Mouse (Mus musculus): Measurements from ENCODE around the gene Ipo9.

Gene Ipo9

GRCm38 (mm10) chr1:135429901-135430668 lies at the start of gene Ipo9:
Gene Ipo9 (minus strand): TSS chr1:135430499.
- H3K4me3 ChIP-seq (replicated peaks; ENCODE audit: low read length): peak within 1 kb of the TSS; percentile 98

DNA sequence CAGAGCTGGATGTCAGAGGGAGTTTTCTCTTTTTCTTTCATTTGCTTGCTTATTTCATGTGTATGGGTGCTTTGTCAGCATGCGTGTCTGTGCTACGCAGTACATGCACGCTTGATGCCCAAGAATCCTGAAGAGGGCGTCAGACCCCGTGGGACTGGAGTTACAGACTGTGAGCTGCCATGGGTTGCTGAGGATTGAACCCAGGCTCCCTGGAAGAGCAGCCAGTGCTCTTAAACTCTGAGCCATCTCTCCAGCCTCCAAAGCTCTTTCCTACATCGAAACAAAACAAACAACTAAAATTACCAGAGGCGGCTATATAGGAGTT lies 45.2 kb upstream of the Ipo9 start:
- H3K9me3 ChIP-seq (ENCODE audit: low read length): no peaks in the 10 kb centered on the region
- peaks cover 42% of the 10 kb centered on the region for H3K4me1 ChIP-seq (replicated peaks; ENCODE audit: low read depth, low read length)
- TF ChIP-seq CTCF (conservative IDR thresholded peaks at IDR 0.05; ENCODE audit: low read length) (no peak), NANOG (IDR thresholded peaks at IDR 0.05; ENCODE audit: borderline replicate concordance, low read length) (no peak), POU5F1 (IDR thresholded peaks at IDR 0.05; ENCODE audit: borderline replicate concordance, low read length) (no peak)
- H3K4me3 ChIP-seq (replicated peaks; ENCODE audit: low read length): no peak overlapping the region
- H3K27me3 ChIP-seq (ENCODE audit: insufficient read depth, low read length): peaks cover 4% of the 10 kb centered on the region; the same call in 1 of the 2 replicates
- peaks cover 16% of the 10 kb centered on the region for H3K36me3 ChIP-seq (ENCODE audit: insufficient read depth, low read length)

More at GRCm38 (mm10) chr1:135429901-135430668, at the start of gene Ipo9:
- H3K27me3 ChIP-seq (ENCODE audit: insufficient read depth, low read length): no peaks in the 10 kb centered on the region
- H3K36me3 ChIP-seq (ENCODE audit: insufficient read depth, low read length): peaks cover 25% of the 10 kb centered on the region
- no peak for TF ChIP-seq NANOG (IDR thresholded peaks at IDR 0.05; ENCODE audit: borderline replicate concordance, low read length)
- H3K4me1 ChIP-seq (replicated peaks; ENCODE audit: low read depth, low read length): peaks cover 27% of the 10 kb centered on the region
- no peaks in the 10 kb centered on the region for H3K9me3 ChIP-seq (ENCODE audit: low read length)

GRCm38 (mm10) chr1:135474861-135475570 lies 44.7 kb upstream of the Ipo9 start:
- TF ChIP-seq NANOG (IDR thresholded peaks at IDR 0.05; ENCODE audit: borderline replicate concordance, low read length) (no peak), POU5F1 (IDR thresholded peaks at IDR 0.05; ENCODE audit: borderline replicate concordance, low read length) (no peak), CTCF (conservative IDR thresholded peaks at IDR 0.05; ENCODE audit: low read length) (no peak)
- peaks cover 10% of the 10 kb centered on the region; the same call in 1 of the 2 replicates for H3K27me3 ChIP-seq (ENCODE audit: insufficient read depth, low read length)
- H3K4me1 ChIP-seq (replicated peaks; ENCODE audit: low read depth, low read length): peaks cover 47% of the 10 kb centered on the region
- no peaks in the 10 kb centered on the region for H3K9me3 ChIP-seq (ENCODE audit: low read length)
- H3K4me3 ChIP-seq (replicated peaks; ENCODE audit: low read length): no peak overlapping the region
- peaks cover 21% of the 10 kb centered on the region for H3K36me3 ChIP-seq (ENCODE audit: insufficient read depth, low read length)

DNA sequence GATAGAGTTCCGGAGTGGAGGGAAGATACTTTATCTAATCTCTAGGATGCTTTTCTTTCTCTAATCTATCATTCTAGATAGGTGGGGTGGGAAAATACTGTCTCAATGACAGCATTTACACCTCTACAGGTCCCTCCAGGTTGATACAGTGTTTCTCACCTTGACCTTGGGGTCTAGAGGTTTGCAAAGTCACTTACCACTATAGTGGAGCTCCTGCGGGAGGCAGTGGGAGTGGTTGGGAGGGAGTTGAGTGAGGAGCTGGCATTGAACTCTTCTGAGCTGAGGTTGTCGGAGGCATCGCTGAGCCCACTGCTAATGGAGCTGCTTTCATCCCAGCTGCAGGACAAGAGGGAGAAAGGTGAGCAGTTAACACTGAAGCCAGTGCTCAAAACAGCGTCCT lies 42.2 kb upstream of the Ipo9 start:
- Histone ChIP-seq H3K27me3 (ENCODE audit: insufficient read depth, low read length) (peaks cover 10% of the 10 kb centered on the region), H3K36me3 (ENCODE audit: insufficient read depth, low read length) (peaks cover 31% of the 10 kb centered on the region), H3K4me3 (replicated peaks; ENCODE audit: low read length) (no peak overlapping the region), H3K9me3 (ENCODE audit: low read length) (no peaks in the 10 kb centered on the region), H3K4me1 (replicated peaks; ENCODE audit: low read depth, low read length) (peaks cover 50% of the 10 kb centered on the region)
- TF ChIP-seq CTCF (conservative IDR thresholded peaks at IDR 0.05; ENCODE audit: low read length) (no peak), POU5F1 (IDR thresholded peaks at IDR 0.05; ENCODE audit: borderline replicate concordance, low read length) (no peak), NANOG (IDR thresholded peaks at IDR 0.05; ENCODE audit: borderline replicate concordance, low read length) (no peak)

DNA sequence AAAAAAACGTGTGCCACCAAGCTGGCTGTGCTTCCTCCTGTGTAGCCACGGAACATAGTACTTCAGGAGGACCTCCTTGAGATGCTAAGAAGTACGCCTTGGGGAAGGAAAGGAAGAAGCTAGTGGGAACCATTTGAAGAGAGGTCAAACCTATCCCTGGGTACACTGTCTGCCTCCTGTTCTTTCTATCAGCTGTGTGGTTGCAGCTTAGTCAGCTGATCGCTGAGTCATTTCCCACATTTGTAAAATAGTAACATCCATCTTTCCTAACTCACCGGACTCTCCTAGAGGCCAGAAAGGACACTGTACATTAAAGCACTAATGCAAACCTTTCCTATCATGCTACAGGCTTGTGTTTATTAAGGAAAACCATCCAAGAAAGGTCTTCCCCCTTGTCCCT lies 41.4 kb upstream of the Ipo9 start:
- Histone ChIP-seq H3K27me3 (ENCODE audit: insufficient read depth, low read length) (peaks cover 10% of the 10 kb centered on the region), H3K36me3 (ENCODE audit: insufficient read depth, low read length) (peaks cover 35% of the 10 kb centered on the region), H3K4me1 (replicated peaks; ENCODE audit: low read depth, low read length) (peaks cover 58% of the 10 kb centered on the region), H3K4me3 (replicated peaks; ENCODE audit: low read length) (0 out of 2 replicates have a peak overlapping the region, but pooled peaks have one; percentile 5), H3K9me3 (ENCODE audit: low read length) (no peaks in the 10 kb centered on the region)
- TF ChIP-seq NANOG (IDR thresholded peaks at IDR 0.05; ENCODE audit: borderline replicate concordance, low read length): no peak

- Histone ChIP-seq H3K4me3 (replicated peaks; ENCODE audit: low read length) (no peak overlapping the region), H3K4me1 (replicated peaks; ENCODE audit: low read depth, low read length) (peaks cover 70% of the 10 kb centered on the region), H3K27me3 (ENCODE audit: insufficient read depth, low read length) (peaks cover 10% of the 10 kb centered on the region), H3K9me3 (ENCODE audit: low read length) (no peaks in the 10 kb centered on the region), H3K36me3 (ENCODE audit: insufficient read depth, low read length) (peaks cover 42% of the 10 kb centered on the region)
- no peak for TF ChIP-seq NANOG (IDR thresholded peaks at IDR 0.05; ENCODE audit: borderline replicate concordance, low read length)
Observed at GRCm38 (mm10) chr1:135470546-135470945, 40.2 kb upstream of the Ipo9 start.

GRCm38 (mm10) chr1:135467462-135467861 lies 37.2 kb upstream of the Ipo9 start:
- H3K36me3 ChIP-seq (ENCODE audit: insufficient read depth, low read length): peaks cover 73% of the 10 kb centered on the region
- H3K9me3 ChIP-seq (ENCODE audit: low read length): no peaks in the 10 kb centered on the region
- peaks cover 12% of the 10 kb centered on the region for H3K27me3 ChIP-seq (ENCODE audit: insufficient read depth, low read length)
- H3K4me1 ChIP-seq (replicated peaks; ENCODE audit: low read depth, low read length): peaks cover 68% of the 10 kb centered on the region
- H3K4me3 ChIP-seq (replicated peaks; ENCODE audit: low read length): no peak overlapping the region
- no peak for TF ChIP-seq CTCF (conservative IDR thresholded peaks at IDR 0.05; ENCODE audit: low read length)
- no peak for TF ChIP-seq NANOG (IDR thresholded peaks at IDR 0.05; ENCODE audit: borderline replicate concordance, low read length)
- no peak for TF ChIP-seq POU5F1 (IDR thresholded peaks at IDR 0.05; ENCODE audit: borderline replicate concordance, low read length)

- TF ChIP-seq POU5F1 (IDR thresholded peaks at IDR 0.05; ENCODE audit: borderline replicate concordance, low read length) (no peak), NANOG (IDR thresholded peaks at IDR 0.05; ENCODE audit: borderline replicate concordance, low read length) (no peak), CTCF (conservative IDR thresholded peaks at IDR 0.05; ENCODE audit: low read length) (no peak)
- Histone ChIP-seq H3K4me1 (replicated peaks; ENCODE audit: low read depth, low read length) (peaks cover 65% of the 10 kb centered on the region), H3K27me3 (ENCODE audit: insufficient read depth, low read length) (peaks cover 12% of the 10 kb centered on the region)
Observed at GRCm38 (mm10) chr1:135466935-135467334, 36.6 kb upstream of the Ipo9 start.

More at GRCm38 (mm10) chr1:135466935-135467334, 36.6 kb upstream of the Ipo9 start:
- H3K4me3 ChIP-seq (replicated peaks; ENCODE audit: low read length): no peak overlapping the region
- peaks cover 73% of the 10 kb centered on the region for H3K36me3 ChIP-seq (ENCODE audit: insufficient read depth, low read length)
- H3K9me3 ChIP-seq (ENCODE audit: low read length): no peaks in the 10 kb centered on the region
